Mouse (Mus musculus) bone marrow, adult 2 months (tissue): ENCODE measurements at regions not wholly inside any gene's neighbourhood (a gene's known extent, or its start where the extent isn't known, plus 50 kb on each side); places are given as distances from the start of the nearest gene placed in this dataset.

ENCODE experiments used
- CTCF ChIP-seq: fragments of 200-500 bp; IDR thresholded peaks from 2 replicates; pipeline ENCODE4 v1.5.1; 2011; ENCODE audit warnings: low read length, control low read depth; ENCODE audit not compliant: control insufficient read depth, insufficient read depth
- POLR2A ChIP-seq: fragments of 200-500 bp; IDR thresholded peaks from 2 replicates; pipeline ENCODE4 v1.6.1; 2011; ENCODE audit warnings: low read depth, mild to moderate bottlenecking, control low read depth, low read length, borderline replicate concordance; ENCODE audit not compliant: control insufficient read depth

- TF ChIP-seq CTCF (no peak), POLR2A (no peak)
Measured at GRCm38 (mm10) chr11:16627294-16628085, 119.2 kb upstream of the Sec61g start.
